Mouse (Mus musculus): ENCODE data around the gene Snx29. TPM values are rescaled to one million over a fixed set of nuclear protein-coding genes. Genes with fewer than 3 reads are reported as not detected.

Gene Snx29
- total RNA-seq, 2 experiments from 2014 or later, result 21.1 to 22.8 TPM

DNA sequence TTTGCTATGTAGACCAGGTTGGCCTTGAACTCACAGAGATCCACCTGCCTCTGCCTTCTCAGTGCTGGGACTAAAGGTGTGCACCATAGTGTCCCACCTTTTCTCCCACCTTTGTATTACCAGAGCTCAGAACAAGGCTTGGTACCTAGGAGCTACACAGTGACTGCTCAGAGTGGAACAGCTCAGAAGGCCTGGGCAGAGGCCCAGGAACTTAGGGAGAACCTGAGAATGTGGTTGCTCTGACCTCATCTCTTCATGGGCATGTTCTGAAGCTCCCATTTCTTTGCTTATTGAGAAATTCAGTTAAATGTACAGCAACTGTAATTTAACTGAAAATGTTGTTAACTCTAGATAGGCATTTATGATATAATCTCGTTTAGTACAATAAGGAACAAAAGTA, 44.1 kb downstream of the Snx29 start:
- intact Hi-C loops (cut with DNase I), result no loop called here

GRCm38 (mm10) chr16:11368412-11368811, 45.7 kb downstream of the Snx29 start:
- H3K27ac ChIP-seq, result no peak overlapping the region

More for the DNA sequence above, 44.1 kb downstream of the Snx29 start:
- no peak for TF ChIP-seq CTCF (IDR thresholded peaks at IDR 0.05)
- H3K4me3 ChIP-seq, result no peak overlapping the region
- H3K27ac ChIP-seq, result no peak overlapping the region
- DNase-seq (ENCODE audit: extremely low spot score in 1 of 2, low spot score in 2 of 2), result no peak

DNA sequence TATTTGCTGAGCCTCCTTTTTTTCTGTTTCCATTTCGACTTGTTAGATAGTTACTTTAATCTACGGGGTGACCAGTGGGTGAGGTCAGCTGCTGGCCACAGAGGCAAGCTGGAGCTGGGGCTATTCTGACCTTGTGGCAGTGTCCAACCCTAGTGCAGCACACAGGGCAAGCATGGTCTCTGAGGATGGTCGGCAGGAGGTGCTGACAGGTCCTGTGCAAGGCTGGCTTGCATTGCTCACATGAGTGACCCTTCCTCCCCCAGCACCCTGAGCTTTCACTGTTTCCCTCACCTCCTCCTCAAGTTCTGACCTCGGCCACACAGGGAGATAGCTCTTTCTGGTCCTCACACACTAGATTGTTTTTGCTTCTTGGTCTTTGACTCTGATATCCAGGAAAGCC, 46.5 kb downstream of the Snx29 start:
- H3K4me3 ChIP-seq, result no peak overlapping the region
- H3K27ac ChIP-seq, result no peak overlapping the region
- intact Hi-C loops (cut with DNase I), result loop anchor here (1.0 kb wide), 1 partner anchor 44 kb away; no protein-coding TSS in a partner anchor
- no peak for DNase-seq (ENCODE audit: extremely low spot score in 1 of 2, low spot score in 2 of 2)
- no peak for TF ChIP-seq CTCF (IDR thresholded peaks at IDR 0.05)

More at GRCm38 (mm10) chr16:11368412-11368811, 45.7 kb downstream of the Snx29 start:
- no peak for DNase-seq (ENCODE audit: extremely low spot score in 1 of 2, low spot score in 2 of 2)
- H3K4me3 ChIP-seq, result no peak overlapping the region
- intact Hi-C loops (cut with DNase I), result no loop called here
- no peak for TF ChIP-seq CTCF (IDR thresholded peaks at IDR 0.05)

- intact Hi-C loops (cut with DNase I), result loop anchor here (1.0 kb wide), 1 partner anchor 44 kb away; no protein-coding TSS in a partner anchor
- TF ChIP-seq CTCF (IDR thresholded peaks at IDR 0.05), result no peak
- Histone ChIP-seq H3K4me3 (no peak overlapping the region), H3K27ac (no peak overlapping the region)
- no peak for DNase-seq (ENCODE audit: extremely low spot score in 1 of 2, low spot score in 2 of 2)
Observed at GRCm38 (mm10) chr16:11369642-11370041, 46.9 kb downstream of the Snx29 start.

GRCm38 (mm10) chr16:11370132-11370544, 47.4 kb downstream of the Snx29 start:
- no peak for TF ChIP-seq CTCF (IDR thresholded peaks at IDR 0.05)
- intact Hi-C loops (cut with DNase I), result no loop called here
- Histone ChIP-seq H3K4me3 (no peak overlapping the region), H3K27ac (no peak overlapping the region)
- no peak for DNase-seq (ENCODE audit: extremely low spot score in 1 of 2, low spot score in 2 of 2)

- TF ChIP-seq CTCF (IDR thresholded peaks at IDR 0.05), result no peak
- no peak overlapping the region for H3K27ac ChIP-seq
- intact Hi-C loops (cut with DNase I), result no loop called here
- DNase-seq (ENCODE audit: extremely low spot score in 1 of 2, low spot score in 2 of 2), result no peak
- H3K4me3 ChIP-seq, result no peak overlapping the region
Observed at GRCm38 (mm10) chr16:11379264-11379663, 56.6 kb downstream of the Snx29 start.

DNA sequence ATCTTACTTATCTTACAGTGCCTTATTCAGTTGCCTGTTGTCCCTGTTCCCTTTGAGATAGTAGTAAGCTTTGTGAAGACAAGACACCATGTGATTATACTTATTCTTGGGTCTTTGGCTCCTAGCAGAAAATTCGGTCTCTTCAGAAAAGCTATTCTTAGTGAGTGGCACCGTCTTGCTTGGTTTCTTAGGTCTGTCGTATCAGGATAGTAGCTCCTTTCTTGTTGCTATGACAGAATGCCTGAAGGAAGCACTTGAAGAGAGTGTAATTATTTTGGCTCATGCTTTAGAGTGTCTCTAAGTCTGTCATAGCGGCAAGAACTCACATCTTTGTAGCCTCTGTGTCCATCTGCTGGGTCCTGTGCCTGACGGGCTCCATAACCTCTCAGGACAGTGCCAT, 57.3 kb downstream of the Snx29 start:
- TF ChIP-seq CTCF (IDR thresholded peaks at IDR 0.05), result no peak
- H3K4me3 ChIP-seq, result no peak overlapping the region
- H3K27ac ChIP-seq, result no peak overlapping the region
- intact Hi-C loops (cut with DNase I), result no loop called here
- DNase-seq (ENCODE audit: extremely low spot score in 1 of 2, low spot score in 2 of 2), result no peak

DNA sequence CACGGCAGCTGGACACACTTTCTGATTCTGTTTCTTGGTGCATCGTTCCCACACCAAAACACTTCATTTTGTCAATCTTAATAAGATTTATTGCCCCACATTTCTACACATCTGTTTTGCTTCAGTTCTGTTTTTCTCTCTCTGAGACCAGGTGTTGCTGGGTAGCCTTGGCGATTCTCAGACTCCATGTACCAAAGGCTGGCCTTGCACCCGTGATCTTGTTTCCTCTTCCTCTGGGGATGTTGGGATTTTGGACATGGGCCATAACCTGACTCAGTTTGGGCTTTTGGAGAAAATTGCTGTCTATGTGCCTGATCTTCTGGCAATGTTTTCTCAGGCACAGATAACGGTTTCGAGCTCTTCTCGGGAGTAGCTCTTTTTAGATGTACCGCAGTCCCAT, 58.2 kb downstream of the Snx29 start:
- intact Hi-C loops (cut with DNase I), result no loop called here
- Histone ChIP-seq H3K27ac (no peak overlapping the region), H3K4me3 (no peak overlapping the region)
- no peak for DNase-seq (ENCODE audit: extremely low spot score in 1 of 2, low spot score in 2 of 2)
- TF ChIP-seq CTCF (IDR thresholded peaks at IDR 0.05), result no peak

DNA sequence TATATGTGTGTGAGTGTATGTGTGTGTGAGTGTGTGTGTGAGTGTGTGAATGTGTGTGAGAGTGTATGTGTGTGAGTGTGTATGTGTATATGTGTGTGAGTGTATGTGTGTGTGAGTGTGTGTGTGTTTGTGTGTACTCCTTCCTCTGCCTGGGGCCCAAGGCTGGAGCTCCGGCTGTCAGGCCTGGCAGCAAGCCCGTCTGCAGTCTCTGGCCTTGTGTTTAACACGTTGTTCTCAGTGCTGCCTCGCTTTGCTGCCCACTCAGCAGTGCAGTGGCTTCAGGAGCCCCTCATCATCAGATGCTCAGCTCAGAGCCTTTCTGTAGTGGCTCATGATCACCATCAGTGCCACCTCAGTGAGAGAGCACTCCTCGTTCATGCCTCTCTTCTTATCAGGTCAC, 61.7 kb downstream of the Snx29 start:
- no peak overlapping the region for H3K4me3 ChIP-seq
- no peak for DNase-seq (ENCODE audit: extremely low spot score in 1 of 2, low spot score in 2 of 2)
- intact Hi-C loops (cut with DNase I), result no loop called here
- no peak for TF ChIP-seq CTCF (IDR thresholded peaks at IDR 0.05)
- no peak overlapping the region for H3K27ac ChIP-seq

GRCm38 (mm10) chr16:11385150-11385549, 62.4 kb downstream of the Snx29 start:
- H3K27ac ChIP-seq, result no peak overlapping the region
- DNase-seq (ENCODE audit: extremely low spot score in 1 of 2, low spot score in 2 of 2), result no peak
- intact Hi-C loops (cut with DNase I), result no loop called here
- no peak for TF ChIP-seq CTCF (IDR thresholded peaks at IDR 0.05)
- no peak overlapping the region for H3K4me3 ChIP-seq

DNA sequence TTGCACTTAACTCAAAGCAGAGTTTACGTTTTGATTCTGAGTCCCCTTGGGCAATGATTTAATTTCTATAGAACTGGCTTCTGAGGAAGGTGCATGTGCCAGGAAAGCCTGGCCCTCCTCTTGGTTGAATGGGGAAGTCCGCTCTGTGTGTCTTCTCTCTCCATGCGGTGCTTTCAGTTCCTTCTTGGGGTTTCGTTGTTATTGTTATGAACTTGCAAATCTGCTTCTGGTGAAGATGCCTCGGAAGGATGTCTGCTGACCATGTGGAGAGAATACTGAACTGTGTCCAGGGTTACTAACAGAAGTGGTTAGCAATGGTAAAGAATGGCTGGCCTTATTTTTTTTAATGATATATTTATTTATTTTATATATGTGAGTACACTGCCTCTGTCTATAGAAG, 63.1 kb downstream of the Snx29 start:
- no peak overlapping the region for H3K4me3 ChIP-seq
- TF ChIP-seq CTCF (IDR thresholded peaks at IDR 0.05), result no peak
- intact Hi-C loops (cut with DNase I), result no loop called here
- H3K27ac ChIP-seq, result no peak overlapping the region
- no peak for DNase-seq (ENCODE audit: extremely low spot score in 1 of 2, low spot score in 2 of 2)

DNA sequence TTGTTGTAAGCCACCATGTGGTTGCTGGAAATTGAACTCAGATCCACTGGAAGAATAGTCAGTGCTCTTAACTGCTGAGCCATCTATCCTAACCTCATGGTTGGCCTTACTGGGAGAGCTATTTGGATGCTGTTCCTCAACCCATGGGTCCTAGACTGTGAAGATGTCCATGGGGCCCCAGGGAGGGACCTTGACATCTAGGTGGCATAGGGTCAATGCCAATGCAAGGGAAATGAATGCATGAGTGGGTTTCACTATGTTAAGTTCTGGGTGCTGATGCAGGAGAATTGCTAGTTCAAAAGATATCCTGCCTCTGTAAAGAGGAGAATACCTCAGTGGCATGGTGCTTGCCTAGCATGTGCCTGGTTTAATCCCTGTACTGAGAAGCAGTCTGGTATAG, 63.5 kb downstream of the Snx29 start:
- Histone ChIP-seq H3K27ac (no peak overlapping the region), H3K4me3 (no peak overlapping the region)
- intact Hi-C loops (cut with DNase I), result no loop called here
- no peak for DNase-seq (ENCODE audit: extremely low spot score in 1 of 2, low spot score in 2 of 2)
- TF ChIP-seq CTCF (IDR thresholded peaks at IDR 0.05), result no peak

GRCm38 (mm10) chr16:11388085-11388484, 65.4 kb downstream of the Snx29 start:
- no peak for DNase-seq (ENCODE audit: extremely low spot score in 1 of 2, low spot score in 2 of 2)
- intact Hi-C loops (cut with DNase I), result no loop called here
- H3K4me3 ChIP-seq, result no peak overlapping the region
- no peak for TF ChIP-seq CTCF (IDR thresholded peaks at IDR 0.05)
- H3K27ac ChIP-seq, result no peak overlapping the region
